9 mouse cellular contexts compared by ENCODE assay signal in the genomic region with DNA sequence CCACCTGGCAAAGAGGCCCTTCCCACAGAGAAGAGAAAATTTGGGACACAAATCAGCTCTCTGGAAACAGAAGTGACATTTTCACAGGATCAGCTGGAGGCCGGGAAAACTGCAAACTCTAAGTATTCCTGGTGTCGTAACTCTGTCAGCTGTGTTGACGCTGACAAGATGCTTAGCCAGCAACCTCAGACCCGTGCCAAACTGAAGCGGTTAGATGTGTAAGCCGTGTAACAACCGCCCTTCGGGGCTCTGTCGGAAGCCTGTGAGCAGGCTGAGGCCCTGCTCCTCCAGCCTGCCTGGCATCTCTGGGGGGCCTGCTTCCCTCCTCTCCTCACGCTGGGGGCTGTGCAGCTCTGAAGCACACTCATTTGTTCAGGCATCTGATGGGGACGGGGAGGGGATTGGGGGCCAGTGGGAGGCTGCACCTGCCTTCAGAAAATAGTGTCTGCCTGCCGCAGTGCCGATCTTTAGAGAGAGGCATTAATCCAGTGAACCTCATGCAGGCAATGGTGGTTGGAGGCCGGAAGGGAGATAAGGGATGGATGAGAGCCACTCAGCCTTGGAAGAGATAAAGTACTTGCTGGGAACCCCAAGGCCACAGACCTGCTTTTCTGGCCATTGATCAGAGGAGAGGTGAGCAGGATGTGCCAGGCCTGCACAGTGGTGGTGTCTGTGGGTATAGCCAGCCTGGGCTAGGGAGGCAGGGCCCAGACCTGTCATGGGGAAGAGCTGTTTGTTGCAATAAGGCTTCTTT.
DNase-seq lines count a peak whose midpoint lies in the region; ATAC-seq lines count a peak whose summit lies in the region.
"Had no signal": no experiment of that assay in that cellular context is flagged by ENCODE, and none has a peak within 500 bp of the region (broad histone marks: within the 10 kb centered on the region; RNA-seq: fewer than 3 reads in every experiment).

No protein-coding gene starts in this region.

- no peaks in the 10 kb centered on the region for H3K27me3 ChIP-seq in heart, embryonic 14.5 days (ENCODE audit: control insufficient read depth, insufficient read depth, low read length)
- H3K27me3 ChIP-seq in midbrain, embryonic 14.5 days (ENCODE audit: control insufficient read depth, insufficient read depth, low read length) = no peaks in the 10 kb centered on the region

- peak overlapping the region; percentile 49 for H3K9ac ChIP-seq in heart, embryonic 14.5 days (ENCODE audit: low read length)
- no peak overlapping the region for H3K9ac ChIP-seq in midbrain, embryonic 14.5 days (replicated peaks; ENCODE audit: low read length)

- no peak overlapping the region for H3K4me3 ChIP-seq in heart, embryonic 14.5 days (ENCODE audit: control insufficient read depth in 1 of 2, insufficient read depth in 1 of 2, low read depth in 1 of 2, low read length in 2 of 2)
- no peak overlapping the region for H3K4me3 ChIP-seq in midbrain, embryonic 14.5 days (replicated peaks; ENCODE audit: low read depth, low read length)
- H3K4me3 ChIP-seq: megakaryocyte, embryonic 14.5 days had no signal

- intact Hi-C loops in left cerebral cortex, postnatal 25 days (cut with DNase I) = no loop called here

- peak; percentile 31 for DNase-seq in ovary, postnatal 36 days (ENCODE audit: low spot score)
- no peak for DNase-seq in ovary, postnatal 10 days (ENCODE audit: low spot score)
- DNase-seq in fibroblast of lung, adult 2 months (ENCODE audit: low read depth) = peak; percentile 84
- peak; percentile 53 to 82 for DNase-seq in left cerebral cortex, postnatal 25 days (ENCODE audit: low spot score in 2 of 2)
- DNase-seq in midbrain, embryonic 14.5 days = peak; percentile 61
- no peak for DNase-seq in cerebellum, postnatal 25 days
- no peak for DNase-seq in thymus, adult 18-20 months

- peaks cover 39 to 50% of the 10 kb centered on the region in 2 experiments for H3K4me1 ChIP-seq in heart, embryonic 14.5 days (ENCODE audit: control insufficient read depth in 2 of 2, insufficient read depth in 2 of 2, low read length in 2 of 2)
- H3K4me1 ChIP-seq in midbrain, embryonic 14.5 days (ENCODE audit: control insufficient read depth, insufficient read depth, low read length) = peaks cover 5% of the 10 kb centered on the region; the same call in 1 of the 2 replicates

- ATAC-seq in heart, embryonic 14.5 days (ENCODE audit: insufficient number of reproducible peaks, insufficient read depth, low FRiP score, low read depth) = no peak
- no peak for ATAC-seq in midbrain, embryonic 14.5 days (ENCODE audit: low FRiP score, low TSS enrichment)

- H3K4me2 ChIP-seq in heart, embryonic 14.5 days (ENCODE audit: low read length) = peak overlapping the region; percentile 26; the same call in 1 of the 2 replicates
- H3K4me2 ChIP-seq in midbrain, embryonic 14.5 days (ENCODE audit: low read length) = no peak overlapping the region

- H3K27ac ChIP-seq in heart, embryonic 14.5 days (replicated peaks in 1 of 2; ENCODE audit: control insufficient read depth in 1 of 2, insufficient read depth in 1 of 2, low read depth in 2 of 2, low read length in 2 of 2) = peak overlapping the region; percentile 17 to 74; a peak in 3 of 4 replicates
- peak overlapping the region; percentile 64 for H3K27ac ChIP-seq in midbrain, embryonic 14.5 days (replicated peaks; ENCODE audit: low read depth, low read length)

- WGBS in heart, embryonic 14.5 days = 9% methylated on average over 14 of the region's 14 CpGs
- WGBS in midbrain, embryonic 14.5 days = 41% methylated on average over 14 of the region's 14 CpGs

- H3K9me3 ChIP-seq in heart, embryonic 14.5 days (ENCODE audit: control insufficient read depth, low read length) = 0 out of 2 replicates have a peak, but pooled peaks cover 3% of the 10 kb centered on the region
- no peaks in the 10 kb centered on the region for H3K9me3 ChIP-seq in midbrain, embryonic 14.5 days (ENCODE audit: control insufficient read depth, low read length)

- H3K36me3 ChIP-seq in heart, embryonic 14.5 days (ENCODE audit: control insufficient read depth, insufficient read depth, low read length) = no peaks in the 10 kb centered on the region
- no peaks in the 10 kb centered on the region for H3K36me3 ChIP-seq in midbrain, embryonic 14.5 days (ENCODE audit: control insufficient read depth, insufficient read depth, low read length)

Comparison
In these comparisons a context has a peak if more than half of its experiments do, and no peak if none do; other contexts are left out.
1. DNase-seq: peak in ovary, postnatal 36 days (single experiment), fibroblast of lung, adult 2 months (single experiment), left cerebral cortex, postnatal 25 days (2 of 2) and midbrain, embryonic 14.5 days (single experiment); none in ovary, postnatal 10 days (single experiment), cerebellum, postnatal 25 days (0 of 2) and thymus, adult 18-20 months (0 of 2).